Mouse (Mus musculus) liver, adult 10 weeks (tissue): ENCODE measurements around the gene Usp24. TPM values are rescaled to one million over a fixed set of nuclear protein-coding genes. Genes with fewer than 3 reads are reported as not detected.

Experiments used
- polyA plus RNA-seq: library from polyadenylated mRNA; stranded (reverse); fragments of 350-450 nt; fragmentation: Illumina TruSeq; extraction: RNeasy Lipid Tissue Mini Kit (QIAGEN cat#74804); gene quantifications from one replicate; pipeline ENCODE4 v1.2.3, GENCODE M21; 2014; ENCODE audit warnings: low read depth, low replicate concordance

Gene Usp24
- 19.5 TPM for polyA plus RNA-seq

GRCm38 (mm10) chr4:106315921-106316350, at the start of gene Usp24:
Gene Usp24, plus strand, starts transcription at chr4:106316213.

Other genes starting within 250 kb of the Usp24 start
- 7.2 TPM for gene Pcsk9, start 148.1 kb downstream of the Usp24 start, polyA plus RNA-seq
- not detected for gene Bsnd, start 176.1 kb downstream of the Usp24 start, polyA plus RNA-seq
- gene Dhcr24, start 244.8 kb downstream of the Usp24 start, polyA plus RNA-seq, result 47.8 TPM